Mouse (Mus musculus) limb, embryonic 10.5 days (tissue): ENCODE results near the gene Mettl27. TPM values are rescaled to one million over a fixed set of nuclear protein-coding genes. Genes with fewer than 3 reads are reported as not detected.

Experiments
- DNase-seq: peaks from one replicate; pipeline ENCODE4 v3.0.0-alpha.2; 2017; ENCODE audit warnings: low spot score
- H3K27ac ChIP-seq: fragments of 300-500 bp; sonication (generic); 2 replicates; pipeline ENCODE4 v1.5.1; 2016; ENCODE audit warnings: mild to moderate bottlenecking
- H3K27me3 ChIP-seq: fragments of 300-500 bp; sonication (generic); 2 replicates; pipeline ENCODE4 v1.6.1; 2016; ENCODE audit warnings: low read depth, mild to moderate bottlenecking; ENCODE audit not compliant: poor library complexity, severe bottlenecking
- H3K36me3 ChIP-seq: fragments of 300-500 bp; sonication (generic); 2 replicates; pipeline ENCODE4 v1.6.1; 2016; ENCODE audit warnings: mild to moderate bottlenecking, moderate library complexity
- H3K4me1 ChIP-seq: fragments of 300-500 bp; sonication (generic); 2 replicates; pipeline ENCODE4 v1.6.1; 2016
- H3K4me3 ChIP-seq: fragments of 300-500 bp; sonication (generic); 2 replicates; pipeline ENCODE4 v1.5.1; 2016; ENCODE audit warnings: mild to moderate bottlenecking, moderate library complexity
- H3K9me3 ChIP-seq: fragments of 300-500 bp; sonication (generic); replicated peaks from 2 replicates; pipeline ENCODE4 v1.6.1; 2016; ENCODE audit warnings: mild to moderate bottlenecking
- WGBS: fragments of 180-500 bp; shearing (Covaris S2); methylation state at CpG from one replicate; pipeline ENCODE4 v1.1.7; 2016; 5-methylcytosine and 5-hydroxymethylcytosine counted together
- polyA plus RNA-seq: library from polyadenylated mRNA; unstranded; fragments of >200 nt; fragmentation: Nextera tagmentation; extraction: Ambion mirVana; gene quantifications from 2 replicates; pipeline ENCODE4 v1.2.1, GENCODE M21; 2016

Gene Mettl27
- polyA plus RNA-seq, 1 experiment from 2014 or later: 16.5 TPM

GRCm38 (mm10) chr5:134906633-134907032 is 25.5 kb upstream of the Mettl27 start, which contains the start of gene Tmem270:
Gene Tmem270 (minus strand): TSS chr5:134906733.
- Histone ChIP-seq H3K36me3 (no peaks in the 10 kb centered on the region), H3K27me3 (no peaks in the 10 kb centered on the region), H3K4me1 (peaks cover 2% of the 10 kb centered on the region), H3K4me3 (no peak within 1 kb of the TSS), H3K27ac (peak within 1 kb of the TSS; percentile 22; the same call in 1 of the 2 replicates), H3K9me3 (no peaks in the 10 kb centered on the region)
- 81% methylated on average over 6 of the region's 6 CpGs for WGBS
- DNase-seq: no peak

GRCm38 (mm10) chr5:134907135-134907534 is 25.0 kb upstream of the Mettl27 start:
- under 1% methylated on average over 13 of the region's 13 CpGs for WGBS
- Histone ChIP-seq H3K27me3 (no peaks in the 10 kb centered on the region), H3K36me3 (no peaks in the 10 kb centered on the region), H3K4me3 (no peak overlapping the region), H3K27ac (peak overlapping the region; percentile 22; the same call in 1 of the 2 replicates), H3K4me1 (no peaks in the 10 kb centered on the region), H3K9me3 (no peaks in the 10 kb centered on the region)
- DNase-seq: peak; percentile 97

- H3K4me1 ChIP-seq: no peaks in the 10 kb centered on the region
- no peak overlapping the region for H3K4me3 ChIP-seq
- H3K27ac ChIP-seq: no peak overlapping the region
- H3K9me3 ChIP-seq: no peaks in the 10 kb centered on the region
- no peaks in the 10 kb centered on the region for H3K27me3 ChIP-seq
- H3K36me3 ChIP-seq: no peaks in the 10 kb centered on the region
- DNase-seq: no peak
- WGBS: 89% methylated on average over 2 of the region's 2 CpGs
Measured at GRCm38 (mm10) chr5:134911901-134912300, 20.3 kb upstream of the Mettl27 start.

- Histone ChIP-seq H3K9me3 (no peaks in the 10 kb centered on the region), H3K36me3 (no peaks in the 10 kb centered on the region), H3K27me3 (no peaks in the 10 kb centered on the region), H3K4me1 (no peaks in the 10 kb centered on the region), H3K4me3 (no peak overlapping the region), H3K27ac (peak overlapping the region; percentile 23; the same call in 1 of the 2 replicates)
- no peak for DNase-seq
- WGBS: 82% methylated on average over 3 of the region's 3 CpGs
Measured at GRCm38 (mm10) chr5:134913352-134913751, 18.8 kb upstream of the Mettl27 start.

GRCm38 (mm10) chr5:134913753-134914152 is 18.4 kb upstream of the Mettl27 start:
- Histone ChIP-seq H3K4me1 (no peaks in the 10 kb centered on the region), H3K27me3 (no peaks in the 10 kb centered on the region), H3K4me3 (no peak overlapping the region), H3K27ac (peak overlapping the region; percentile 23; the same call in 1 of the 2 replicates), H3K9me3 (no peaks in the 10 kb centered on the region), H3K36me3 (no peaks in the 10 kb centered on the region)
- no peak for DNase-seq
- WGBS: 87% methylated on average over 4 of the region's 4 CpGs

GRCm38 (mm10) chr5:134914510-134914909 is 17.7 kb upstream of the Mettl27 start:
- 0 out of 2 replicates have a peak overlapping the region, but pooled peaks have one; percentile 3 for H3K4me3 ChIP-seq
- no peaks in the 10 kb centered on the region for H3K9me3 ChIP-seq
- WGBS: 84% methylated on average over 8 of the region's 8 CpGs
- H3K4me1 ChIP-seq: no peaks in the 10 kb centered on the region
- no peaks in the 10 kb centered on the region for H3K27me3 ChIP-seq
- no peaks in the 10 kb centered on the region for H3K36me3 ChIP-seq
- no peak for DNase-seq
- H3K27ac ChIP-seq: no peak overlapping the region

- no peaks in the 10 kb centered on the region for H3K4me1 ChIP-seq
- H3K27me3 ChIP-seq: no peaks in the 10 kb centered on the region
- H3K9me3 ChIP-seq: no peaks in the 10 kb centered on the region
- DNase-seq: no peak
- no peaks in the 10 kb centered on the region for H3K36me3 ChIP-seq
- no peak within 1 kb of the TSS for H3K27ac ChIP-seq
- WGBS: 79% methylated on average over 8 of the region's 8 CpGs
- 0 out of 2 replicates have a peak within 1 kb of the TSS, but pooled peaks have one; percentile 3 for H3K4me3 ChIP-seq
Measured at GRCm38 (mm10) chr5:134915311-134915710, 16.9 kb upstream of the Mettl27 start, which contains the start of gene Cldn13. Gene Cldn13 (minus strand): TSS chr5:134915526.

- H3K27me3 ChIP-seq: no peaks in the 10 kb centered on the region
- H3K27ac ChIP-seq: no peak overlapping the region
- 47% methylated on average over 16 of the region's 16 CpGs for WGBS
- no peaks in the 10 kb centered on the region for H3K36me3 ChIP-seq
- no peaks in the 10 kb centered on the region for H3K4me1 ChIP-seq
- no peak overlapping the region for H3K4me3 ChIP-seq
- H3K9me3 ChIP-seq: no peaks in the 10 kb centered on the region
- peak; percentile 69 for DNase-seq
Measured at GRCm38 (mm10) chr5:134918071-134918832, 13.9 kb upstream of the Mettl27 start.

- no peak overlapping the region for H3K4me3 ChIP-seq
- H3K4me1 ChIP-seq: no peaks in the 10 kb centered on the region
- no peaks in the 10 kb centered on the region for H3K9me3 ChIP-seq
- H3K27ac ChIP-seq: no peak overlapping the region
- H3K36me3 ChIP-seq: no peaks in the 10 kb centered on the region
- H3K27me3 ChIP-seq: no peaks in the 10 kb centered on the region
- no peak for DNase-seq
- WGBS: 87% methylated on average over 3 of the region's 3 CpGs
Measured at GRCm38 (mm10) chr5:134919097-134919496, 13.1 kb upstream of the Mettl27 start.

- H3K27ac ChIP-seq: no peak overlapping the region
- H3K4me3 ChIP-seq: no peak overlapping the region
- H3K4me1 ChIP-seq: no peaks in the 10 kb centered on the region
- no peaks in the 10 kb centered on the region for H3K27me3 ChIP-seq
- 79% methylated on average over 6 of the region's 6 CpGs for WGBS
- H3K9me3 ChIP-seq: no peaks in the 10 kb centered on the region
- DNase-seq: no peak
- no peaks in the 10 kb centered on the region for H3K36me3 ChIP-seq
Measured at GRCm38 (mm10) chr5:134920106-134920687, 12.0 kb upstream of the Mettl27 start.

- 89% methylated on average over 8 of the region's 8 CpGs for WGBS
- Histone ChIP-seq H3K4me1 (no peaks in the 10 kb centered on the region), H3K36me3 (no peaks in the 10 kb centered on the region), H3K27ac (no peak overlapping the region), H3K9me3 (no peaks in the 10 kb centered on the region), H3K4me3 (no peak overlapping the region), H3K27me3 (no peaks in the 10 kb centered on the region)
- no peak for DNase-seq
Measured at GRCm38 (mm10) chr5:134921106-134921505, 11.1 kb upstream of the Mettl27 start.

- no peaks in the 10 kb centered on the region for H3K4me1 ChIP-seq
- DNase-seq: no peak
- no peaks in the 10 kb centered on the region for H3K9me3 ChIP-seq
- H3K27me3 ChIP-seq: no peaks in the 10 kb centered on the region
- no peak overlapping the region for H3K27ac ChIP-seq
- H3K36me3 ChIP-seq: no peaks in the 10 kb centered on the region
- 79% methylated on average over 6 of the region's 6 CpGs for WGBS
- no peak overlapping the region for H3K4me3 ChIP-seq
Measured at GRCm38 (mm10) chr5:134923141-134923540, 9.0 kb upstream of the Mettl27 start.

- Histone ChIP-seq H3K9me3 (no peaks in the 10 kb centered on the region), H3K4me3 (no peak overlapping the region), H3K4me1 (no peaks in the 10 kb centered on the region), H3K36me3 (no peaks in the 10 kb centered on the region), H3K27me3 (no peaks in the 10 kb centered on the region), H3K27ac (no peak overlapping the region)
- 77% methylated on average over 4 of the region's 4 CpGs for WGBS
- no peak for DNase-seq
Measured at GRCm38 (mm10) chr5:134926726-134927125, 5.4 kb upstream of the Mettl27 start.
